ENCODE assay signal across 8 mouse cellular contexts in genomic region chr7:83631828-83632681, GRCm38 (mm10). TPM values are rescaled to one million over a fixed set of nuclear protein-coding genes. Genes with fewer than 3 reads are reported as not detected.
A peak's percentile ranks its signal among the peaks of the same experiment; 100 is the strongest.
DNase-seq lines count a peak whose midpoint lies in the region; ATAC-seq and TF ChIP-seq lines count a peak whose summit lies in the region.

Gene Stard5 (plus strand): TSS chr7:83631959.

- DNase-seq in brain, embryonic 14.5 days (ENCODE audit: low read depth) = peak; percentile 97
- DNase-seq in kidney, postnatal 0 days (ENCODE audit: low spot score) = peak; percentile 98
- DNase-seq in liver, embryonic 11.5 days (ENCODE audit: low spot score) = peak; percentile 91
- peak; percentile 97 for DNase-seq in naive thymus-derived CD4-positive, alpha-beta T cell, adult 2 months (ENCODE audit: low read depth)

- H3K27ac ChIP-seq in heart, embryonic 12.5 days (ENCODE audit: poor library complexity, severe bottlenecking) = peak within 1 kb of the TSS; percentile 55
- H3K27ac ChIP-seq in kidney, postnatal 0 days = peak within 1 kb of the TSS; percentile 87
- no peak within 1 kb of the TSS; the same call in 1 of the 2 replicates for H3K27ac ChIP-seq in liver, embryonic 11.5 days (ENCODE audit: low read depth, low read length)
- H3K27ac ChIP-seq in stomach, embryonic 14.5 days (ENCODE audit: low read length) = peak within 1 kb of the TSS; percentile 11; the same call in 1 of the 2 replicates

- ATAC-seq in heart, embryonic 12.5 days (ENCODE audit: insufficient number of reproducible peaks, low FRiP score) = peak; percentile 91
- ATAC-seq in kidney, postnatal 0 days (replicated peaks; ENCODE audit: low FRiP score, low read depth) = peak; percentile 95
- ATAC-seq in liver, embryonic 11.5 days (replicated peaks; ENCODE audit: low FRiP score) = peak; percentile 97
- ATAC-seq in stomach, embryonic 14.5 days (ENCODE audit: insufficient number of reproducible peaks, insufficient read depth, low FRiP score, low read depth) = peak; percentile 96

- H3K4me1 ChIP-seq in erythroblast, embryonic 14.5 days (ENCODE audit: control insufficient read depth) = peaks cover 27% of the 10 kb centered on the region
- peaks cover 27% of the 10 kb centered on the region for H3K4me1 ChIP-seq in heart, embryonic 12.5 days (replicated peaks)
- peaks cover 15% of the 10 kb centered on the region for H3K4me1 ChIP-seq in kidney, postnatal 0 days (replicated peaks; ENCODE audit: insufficient read depth, low read length)
- H3K4me1 ChIP-seq in liver, embryonic 11.5 days (replicated peaks; ENCODE audit: control insufficient read depth, insufficient read depth, low read length) = peaks cover 9% of the 10 kb centered on the region
- H3K4me1 ChIP-seq in stomach, embryonic 14.5 days (ENCODE audit: control insufficient read depth, insufficient read depth, low read length) = peaks cover 22% of the 10 kb centered on the region

- no peaks in the 10 kb centered on the region for H3K36me3 ChIP-seq in C2C12 (ENCODE audit: control insufficient read depth, insufficient read depth)
- no peaks in the 10 kb centered on the region; the same call in 1 of the 2 replicates for H3K36me3 ChIP-seq in erythroblast, embryonic 14.5 days (ENCODE audit: control insufficient read depth)
- H3K36me3 ChIP-seq in heart, embryonic 12.5 days = peaks cover 26% of the 10 kb centered on the region
- H3K36me3 ChIP-seq in kidney, postnatal 0 days (ENCODE audit: insufficient read depth, low read length) = no peaks in the 10 kb centered on the region
- H3K36me3 ChIP-seq in liver, embryonic 11.5 days (ENCODE audit: control insufficient read depth, insufficient read depth, low read length) = no peaks in the 10 kb centered on the region
- H3K36me3 ChIP-seq in stomach, embryonic 14.5 days (ENCODE audit: control insufficient read depth, insufficient read depth, low read length) = peaks cover 8% of the 10 kb centered on the region; the same call in 1 of the 2 replicates

- no peak for TF ChIP-seq CTCF in C2C12 (IDR thresholded peaks at IDR 0.05; ENCODE audit: control insufficient read depth, insufficient read depth, insufficient read length)
- TF ChIP-seq CTCF in brain, embryonic 14.5 days (IDR thresholded peaks at IDR 0.05; ENCODE audit: borderline replicate concordance, extremely low read depth, insufficient read depth, insufficient read length) = 0 out of 2 replicates have a peak, but pooled peaks have one; percentile 5
- TF ChIP-seq CTCF in kidney, postnatal 0 days (IDR thresholded peaks at IDR 0.05; ENCODE audit: low read depth) = peak; percentile 29; the same call in 1 of the 2 replicates

- peak within 1 kb of the TSS; percentile 34 for H3K4me3 ChIP-seq in C2C12 (ENCODE audit: insufficient read depth, poor library complexity, severe bottlenecking)
- H3K4me3 ChIP-seq in erythroblast, embryonic 14.5 days (replicated peaks) = peak within 1 kb of the TSS; percentile 67
- H3K4me3 ChIP-seq in heart, embryonic 12.5 days = peak within 1 kb of the TSS; percentile 73
- H3K4me3 ChIP-seq in kidney, postnatal 0 days (replicated peaks; ENCODE audit: low read depth, low read length) = peak within 1 kb of the TSS; percentile 71
- peak within 1 kb of the TSS; percentile 59 for H3K4me3 ChIP-seq in liver, embryonic 11.5 days (ENCODE audit: low read depth, low read length)
- peak within 1 kb of the TSS; percentile 45 for H3K4me3 ChIP-seq in stomach, embryonic 14.5 days (ENCODE audit: low read depth, low read length)

- no peaks in the 10 kb centered on the region for H3K79me3 ChIP-seq in C2C12 (ENCODE audit: low read depth)

- peak within 1 kb of the TSS; percentile 81 for H3K9ac ChIP-seq in heart, embryonic 12.5 days
- H3K9ac ChIP-seq in kidney, postnatal 0 days (ENCODE audit: low read depth, low read length) = peak within 1 kb of the TSS; percentile 80
- H3K9ac ChIP-seq in liver, embryonic 11.5 days (ENCODE audit: low read depth, low read length) = peak within 1 kb of the TSS; percentile 69
- H3K9ac ChIP-seq in stomach, embryonic 14.5 days (replicated peaks; ENCODE audit: low read depth, low read length) = peak within 1 kb of the TSS; percentile 41

- TF ChIP-seq POLR2A in brain, embryonic 14.5 days (IDR thresholded peaks at IDR 0.05; ENCODE audit: borderline replicate concordance, extremely low read depth, insufficient read depth, insufficient read length, poor library complexity, severe bottlenecking) = no peak; the same call in 1 of the 2 replicates

- H3K4me2 ChIP-seq in heart, embryonic 12.5 days = peak within 1 kb of the TSS; percentile 73
- H3K4me2 ChIP-seq in kidney, postnatal 0 days (ENCODE audit: low read length) = peak within 1 kb of the TSS; percentile 87
- peak within 1 kb of the TSS; percentile 84 for H3K4me2 ChIP-seq in liver, embryonic 11.5 days
- H3K4me2 ChIP-seq in stomach, embryonic 14.5 days (replicated peaks; ENCODE audit: low read depth, low read length) = peak within 1 kb of the TSS; percentile 54

- H3K79me2 ChIP-seq in C2C12 (ENCODE audit: control insufficient read depth, insufficient read depth) = no peaks in the 10 kb centered on the region

- no peaks in the 10 kb centered on the region for H3K9me3 ChIP-seq in erythroblast, embryonic 14.5 days (ENCODE audit: control insufficient read depth, low read length)
- H3K9me3 ChIP-seq in heart, embryonic 12.5 days (replicated peaks) = no peaks in the 10 kb centered on the region
- no peaks in the 10 kb centered on the region for H3K9me3 ChIP-seq in kidney, postnatal 0 days (replicated peaks; ENCODE audit: low read length)
- H3K9me3 ChIP-seq in liver, embryonic 11.5 days (ENCODE audit: control insufficient read depth, low read length) = no peaks in the 10 kb centered on the region
- no peaks in the 10 kb centered on the region for H3K9me3 ChIP-seq in stomach, embryonic 14.5 days (ENCODE audit: control insufficient read depth, low read depth, low read length)

- no peaks in the 10 kb centered on the region for H3K27me3 ChIP-seq in C2C12 (ENCODE audit: control insufficient read depth, insufficient read depth, insufficient read length)
- no peaks in the 10 kb centered on the region for H3K27me3 ChIP-seq in erythroblast, embryonic 14.5 days (ENCODE audit: control insufficient read depth)
- no peaks in the 10 kb centered on the region for H3K27me3 ChIP-seq in heart, embryonic 12.5 days (replicated peaks)
- no peaks in the 10 kb centered on the region for H3K27me3 ChIP-seq in kidney, postnatal 0 days (ENCODE audit: insufficient read depth, low read length)
- no peaks in the 10 kb centered on the region for H3K27me3 ChIP-seq in liver, embryonic 11.5 days (replicated peaks; ENCODE audit: control insufficient read depth, insufficient read depth, low read length)
- H3K27me3 ChIP-seq in stomach, embryonic 14.5 days (ENCODE audit: control insufficient read depth, insufficient read depth, low read length) = no peaks in the 10 kb centered on the region

- under 1% methylated on average over 35 of the region's 35 CpGs for WGBS in heart, embryonic 12.5 days
- whole genome bisulfite sequencing in kidney, postnatal 0 days = under 1% methylated on average over 35 of the region's 35 CpGs
- WGBS in liver, embryonic 11.5 days = 1% methylated on average over 35 of the region's 35 CpGs
- under 1% methylated on average over 35 of the region's 35 CpGs for WGBS in stomach, embryonic 14.5 days

- peak within 1 kb of the TSS; percentile 88 for H3ac ChIP-seq in C2C12 (ENCODE audit: control insufficient read depth, insufficient read length, low read depth)

TF ChIP-seq in C2C12, 6 proteins besides CTCF, POLR2A, EP300 and RAD21:
- peak; percentile 82 for TF ChIP-seq CEBPB (IDR thresholded peaks at IDR 0.05; ENCODE audit: low read depth)
- no peak for TF ChIP-seq USF1 (IDR thresholded peaks at IDR 0.05; ENCODE audit: low read depth)

RNA-seq across cellular contexts. Expression of gene Stard5, which starts in this region (rescaled TPM):
- 4.0 TPM for polyA plus RNA-seq in C2C12 (2012; fragmentation: generic; extraction: Trizol)
- polyA plus RNA-seq in brain, embryonic 14.5 days (2012; rRNA removed) = 6.2 and 7.2 TPM in 2 replicates
- 0.05 TPM in 1 of 2 replicates, not detected in the other for polyA plus RNA-seq in erythroblast, embryonic 14.5 days (2012)
- 35.1 and 35.4 TPM in 2 replicates for polyA plus RNA-seq in heart, embryonic 12.5 days (2016; fragmentation: Nextera tagmentation; extraction: Ambion mirVana)
- polyA plus RNA-seq in kidney, postnatal 0 days (2015; fragmentation: Nextera tagmentation; extraction: Ambion mirVana) = 45.9 and 51.2 TPM in 2 replicates
- 9.2 and 10.8 TPM in 2 replicates for polyA plus RNA-seq in liver, embryonic 11.5 days (2014; fragmentation: Nextera tagmentation; extraction: Ambion mirVana)
- 21.5 and 23.5 TPM in 2 replicates for polyA plus RNA-seq in stomach, embryonic 14.5 days (2014; fragmentation: Nextera tagmentation; extraction: Ambion mirVana)
